ENCODE assay signal across 17 mouse cellular contexts in genomic region chr13:73767754-73768153, GRCm38 (mm10). TPM values are rescaled to one million over a fixed set of nuclear protein-coding genes. Genes with fewer than 3 reads are reported as not detected.
DNase-seq lines count a peak whose midpoint lies in the region; ATAC-seq and TF ChIP-seq lines count a peak whose summit lies in the region.
"Had no signal": no experiment of that assay in that cellular context is flagged by ENCODE, and none has a peak within 500 bp of the region (broad histone marks: within the 10 kb centered on the region; RNA-seq: fewer than 3 reads in every experiment).

No protein-coding gene starts in this region.

- H3K4me2 ChIP-seq in kidney, embryonic 16.5 days (replicated peaks; ENCODE audit: low read depth, low read length): no peak overlapping the region
- peak overlapping the region; percentile 45 for H3K4me2 ChIP-seq in intestine, postnatal 0 days (replicated peaks; ENCODE audit: low read depth)
- no peak overlapping the region for H3K4me2 ChIP-seq in stomach, embryonic 16.5 days (ENCODE audit: low read depth, low read length)
- H3K4me2 ChIP-seq: hindbrain, embryonic 12.5 days had no signal

- 68% methylated on average over 5 of the region's 5 CpGs for WGBS in heart, adult 2 months
- 35% methylated on average over 5 of the region's 5 CpGs for WGBS in kidney, adult 2 months
- WGBS in kidney, embryonic 16.5 days: 70% methylated on average over 5 of the region's 5 CpGs
- 56% methylated on average over 5 of the region's 5 CpGs for WGBS in intestine, postnatal 0 days
- 68% methylated on average over 5 of the region's 5 CpGs for WGBS in stomach, embryonic 16.5 days
- 94% methylated on average over 5 of the region's 5 CpGs for WGBS in thymus, adult 2 months

- no peak for TF ChIP-seq CTCF in heart, adult 2 months (IDR thresholded peaks at IDR 0.05)
- no peak for TF ChIP-seq CTCF in kidney, adult 2 months (conservative IDR thresholded peaks at IDR 0.05; ENCODE audit: insufficient read depth, insufficient read length, low read depth, low read length)
- no peak for TF ChIP-seq CTCF in intestine, postnatal 0 days (IDR thresholded peaks at IDR 0.05; ENCODE audit: low read depth)
- no peak for TF ChIP-seq CTCF in thymus, adult 2 months (IDR thresholded peaks at IDR 0.05; ENCODE audit: borderline replicate concordance, control insufficient read depth, extremely low read depth, insufficient read depth, low read length, poor library complexity)

- H3K4me3 ChIP-seq in heart, adult 2 months: no peak overlapping the region
- no peak overlapping the region for H3K4me3 ChIP-seq in kidney, adult 2 months (ENCODE audit: insufficient read depth, low read depth, low read length)
- no peak overlapping the region for H3K4me3 ChIP-seq in kidney, embryonic 16.5 days (ENCODE audit: low read length)
- no peak overlapping the region for H3K4me3 ChIP-seq in intestine, postnatal 0 days (ENCODE audit: low read depth, low read length)
- no peak overlapping the region for H3K4me3 ChIP-seq in stomach, embryonic 16.5 days (replicated peaks; ENCODE audit: low read length)
- no peak overlapping the region for H3K4me3 ChIP-seq in thymus, adult 2 months (ENCODE audit: control insufficient read depth, insufficient read depth, low read length)
- H3K4me3 ChIP-seq: hindbrain, embryonic 12.5 days; myocyte had no signal

- peaks cover 4% of the 10 kb centered on the region; the same call in 1 of the 2 replicates for H3K79me2 ChIP-seq in heart, adult 2 months (replicated peaks; ENCODE audit: control insufficient read depth, insufficient read depth, low read length)

- no peak for ATAC-seq in kidney, embryonic 16.5 days (ENCODE audit: low FRiP score, low TSS enrichment)
- no peak for ATAC-seq in intestine, postnatal 0 days
- no peak for ATAC-seq in stomach, embryonic 16.5 days (ENCODE audit: insufficient read depth, low FRiP score)
- no peak for ATAC-seq in activated CD4-positive, CD25-positive, alpha-beta regulatory T cell, adult 4 months
- ATAC-seq: forebrain, postnatal 0 days had no signal

- peak overlapping the region; percentile 3; the same call in 1 of the 2 replicates for H3K27ac ChIP-seq in heart, adult 2 months
- H3K27ac ChIP-seq in kidney, adult 2 months (ENCODE audit: insufficient read depth, low read depth, low read length): peak overlapping the region; percentile 42
- H3K27ac ChIP-seq in kidney, embryonic 16.5 days (ENCODE audit: low read length): no peak overlapping the region
- H3K27ac ChIP-seq in intestine, postnatal 0 days (ENCODE audit: low read depth, low read length): peak overlapping the region; percentile 57
- H3K27ac ChIP-seq in stomach, embryonic 16.5 days (ENCODE audit: low read length): peak overlapping the region; percentile 36; the same call in 1 of the 2 replicates
- no peak overlapping the region; the same call in 1 of the 2 replicates for H3K27ac ChIP-seq in thymus, adult 2 months (ENCODE audit: control insufficient read depth, insufficient read depth, low read length)
- H3K27ac ChIP-seq: hindbrain, embryonic 12.5 days; kidney, postnatal 0 days had no signal

- H3K9me3 ChIP-seq in kidney, embryonic 16.5 days (ENCODE audit: low read length): no peaks in the 10 kb centered on the region
- no peaks in the 10 kb centered on the region for H3K9me3 ChIP-seq in intestine, postnatal 0 days (ENCODE audit: control insufficient read depth)
- no peaks in the 10 kb centered on the region for H3K9me3 ChIP-seq in stomach, embryonic 16.5 days (replicated peaks; ENCODE audit: control insufficient read depth, low read length)
- H3K9me3 ChIP-seq: hindbrain, embryonic 12.5 days had no signal

- intact Hi-C loops in heart, adult 2 months (cut with DNase I): no loop called here
- intact Hi-C loops in heart, postnatal 36 days (cut with DNase I): no loop called here

- H3K4me1 ChIP-seq in heart, adult 2 months (ENCODE audit: control insufficient read depth, insufficient read depth, low read length): peaks cover 34% of the 10 kb centered on the region
- peaks cover 72% of the 10 kb centered on the region for H3K4me1 ChIP-seq in kidney, adult 2 months (ENCODE audit: control insufficient read depth, insufficient read depth, low read length)
- H3K4me1 ChIP-seq in kidney, embryonic 16.5 days (ENCODE audit: insufficient read depth, low read length): peaks cover 76% of the 10 kb centered on the region
- peaks cover 37% of the 10 kb centered on the region for H3K4me1 ChIP-seq in intestine, postnatal 0 days (replicated peaks; ENCODE audit: control insufficient read depth, insufficient read depth, low read length)
- H3K4me1 ChIP-seq in stomach, embryonic 16.5 days (ENCODE audit: control insufficient read depth, insufficient read depth, low read length): peaks cover 47% of the 10 kb centered on the region
- peaks cover 68% of the 10 kb centered on the region for H3K4me1 ChIP-seq in thymus, adult 2 months (replicated peaks; ENCODE audit: control insufficient read depth, insufficient read depth, low read length)

- H3K36me3 ChIP-seq in heart, adult 2 months (ENCODE audit: control insufficient read depth, insufficient read depth, low read length): peaks cover 8% of the 10 kb centered on the region; the same call in 1 of the 2 replicates
- no peaks in the 10 kb centered on the region for H3K36me3 ChIP-seq in kidney, adult 2 months (ENCODE audit: control insufficient read depth, insufficient read depth, low read length)
- H3K36me3 ChIP-seq in kidney, embryonic 16.5 days (ENCODE audit: insufficient read depth, low read length): 0 out of 2 replicates have a peak, but pooled peaks cover 3% of the 10 kb centered on the region
- H3K36me3 ChIP-seq in intestine, postnatal 0 days (ENCODE audit: control insufficient read depth, insufficient read depth): no peaks in the 10 kb centered on the region
- no peaks in the 10 kb centered on the region for H3K36me3 ChIP-seq in stomach, embryonic 16.5 days (ENCODE audit: control insufficient read depth, insufficient read depth, low read length)
- no peaks in the 10 kb centered on the region for H3K36me3 ChIP-seq in thymus, adult 2 months (ENCODE audit: control insufficient read depth, insufficient read depth, low read length)

- no peak for DNase-seq in heart, adult 2 months
- DNase-seq in heart, postnatal 36 days: no peak
- DNase-seq in kidney, adult 2 months: peak; percentile 78
- no peak for DNase-seq in thymus, adult 2 months
- DNase-seq: adrenal gland, adult 2 months; cerebellum, adult 9-10 months; embryo, embryonic 11 days; forebrain, postnatal 0 days; gastrocnemius, postnatal 10 days; lung, postnatal 10 days had no signal

- no peak for TF ChIP-seq EP300 in heart, adult 2 months (IDR thresholded peaks at IDR 0.05; ENCODE audit: insufficient read depth, low read depth, low read length)

- H3K9ac ChIP-seq in heart, adult 2 months (ENCODE audit: low read depth, low read length): no peak overlapping the region
- H3K9ac ChIP-seq in kidney, embryonic 16.5 days (replicated peaks; ENCODE audit: low read length): no peak overlapping the region; the same call in 1 of the 2 replicates
- 0 out of 2 replicates have a peak overlapping the region, but pooled peaks have one; percentile 28 for H3K9ac ChIP-seq in intestine, postnatal 0 days (ENCODE audit: low read depth, low read length)
- H3K9ac ChIP-seq in stomach, embryonic 16.5 days (ENCODE audit: low read length): peak overlapping the region; percentile 2; the same call in 1 of the 2 replicates
- H3K9ac ChIP-seq: forebrain, postnatal 0 days; hindbrain, embryonic 12.5 days had no signal

- TF ChIP-seq POLR2A in heart, adult 2 months (IDR thresholded peaks at IDR 0.05; ENCODE audit: insufficient read depth, low read depth, low read length): no peak
- no peak for TF ChIP-seq POLR2A in kidney, adult 2 months (IDR thresholded peaks at IDR 0.05; ENCODE audit: low read depth, low read length)
- no peak for TF ChIP-seq POLR2A in thymus, adult 2 months (IDR thresholded peaks at IDR 0.05; ENCODE audit: control insufficient read depth, extremely low read depth, insufficient read depth, low read length, poor library complexity)

- no peaks in the 10 kb centered on the region for H3K27me3 ChIP-seq in heart, adult 2 months (ENCODE audit: control insufficient read depth, insufficient read depth, low read length)
- no peaks in the 10 kb centered on the region for H3K27me3 ChIP-seq in kidney, adult 2 months (replicated peaks; ENCODE audit: control insufficient read depth, insufficient read depth, low read length)
- no peaks in the 10 kb centered on the region for H3K27me3 ChIP-seq in kidney, embryonic 16.5 days (ENCODE audit: insufficient read depth, low read length)
- H3K27me3 ChIP-seq in intestine, postnatal 0 days (replicated peaks; ENCODE audit: control insufficient read depth, insufficient read depth, low read length): no peaks in the 10 kb centered on the region
- no peaks in the 10 kb centered on the region for H3K27me3 ChIP-seq in stomach, embryonic 16.5 days (ENCODE audit: control insufficient read depth, insufficient read depth, low read length)
- no peaks in the 10 kb centered on the region for H3K27me3 ChIP-seq in thymus, adult 2 months (ENCODE audit: control insufficient read depth, insufficient read depth, low read length)
- H3K27me3 ChIP-seq: hindbrain, embryonic 12.5 days had no signal

RNA-seq across cellular contexts. Expression of gene Slc12a7, which starts 34.9 kb away (rescaled TPM):
- 100 to 1,000 TPM; 177 to 190 TPM for total RNA-seq in heart, adult 2 months (2021)
- 154 and 215 TPM in 2 replicates for polyA plus RNA-seq in heart, adult 2 months (2012; rRNA removed)
- total RNA-seq in heart, postnatal 36 days (2021): 100 to 1,000 TPM; 163 to 167 TPM
- polyA plus RNA-seq in kidney, adult 2 months (2012; rRNA removed): 104 and 109 TPM in 2 replicates
- 27.0 and 28.1 TPM in 2 replicates for polyA plus RNA-seq in kidney, embryonic 16.5 days (2015; fragmentation: Nextera tagmentation; extraction: Ambion mirVana)
- polyA plus RNA-seq in intestine, postnatal 0 days (2015; fragmentation: Nextera tagmentation; extraction: Ambion mirVana): 12.9 and 13.4 TPM in 2 replicates
- polyA plus RNA-seq in stomach, embryonic 16.5 days (2015; fragmentation: Nextera tagmentation; extraction: Ambion mirVana): 22.8 and 26.1 TPM in 2 replicates
- 144 and 156 TPM in 2 replicates for polyA plus RNA-seq in thymus, adult 2 months (2012; rRNA removed)
- 10 to 100 TPM; 30.3 to 34.9 TPM for polyA plus RNA-seq in activated CD4-positive, CD25-positive, alpha-beta regulatory T cell, adult 4 months (2017; shearing (Covaris generic))

Comparison
In these comparisons a context has a peak if more than half of its experiments do, and no peak if none do; other contexts are left out.
1. H3K27ac ChIP-seq: peak in heart, adult 2 months (single experiment), kidney, adult 2 months (single experiment), intestine, postnatal 0 days (single experiment) and stomach, embryonic 16.5 days (single experiment); none in kidney, embryonic 16.5 days (single experiment) and thymus, adult 2 months (single experiment).
2. H3K9ac ChIP-seq: peak in intestine, postnatal 0 days (single experiment) and stomach, embryonic 16.5 days (single experiment); none in heart, adult 2 months (single experiment) and kidney, embryonic 16.5 days (single experiment).